Mouse (Mus musculus): ENCODE data around the gene Hsf3.
"Not testable (repeated sequence)": the region's sequence is repeated elsewhere in the genome, so short reads cannot be mapped to it uniquely, and the experiment has no call there.

Gene Hsf3

GRCm38 (mm10) chrX:96456201-96456963, at the start of gene Hsf3:
Gene Hsf3, minus strand, starts transcription at chrX:96456294.
- peak; percentile 2 for DNase-seq

GRCm38 (mm10) chrX:96501580-96501979, 45.5 kb upstream of the Hsf3 start:
- no peak for DNase-seq

- DNase-seq = no peak
Measured at GRCm38 (mm10) chrX:96455149-96455548, 945 bp downstream of the Hsf3 start, which contains the start of gene Heph. Gene Heph, plus strand, starts transcription at chrX:96455359.

GRCm38 (mm10) chrX:96419383-96419782, 36.7 kb downstream of the Hsf3 start:
- DNase-seq = no peak

GRCm38 (mm10) chrX:96417733-96418132, 38.4 kb downstream of the Hsf3 start:
- no peak for DNase-seq

- no peak for DNase-seq
Measured at GRCm38 (mm10) chrX:96416970-96417369, 39.1 kb downstream of the Hsf3 start.

- not testable (repeated sequence) for DNase-seq
Measured at GRCm38 (mm10) chrX:96415351-96415750, 40.7 kb downstream of the Hsf3 start.

GRCm38 (mm10) chrX:96339108-96339507, 117.0 kb downstream of the Hsf3 start:
- no peak for DNase-seq

- no peak for DNase-seq
Measured at GRCm38 (mm10) chrX:96329764-96330163, 126.3 kb downstream of the Hsf3 start.

GRCm38 (mm10) chrX:96293338-96293737, 162.8 kb downstream of the Hsf3 start, which contains the start of gene Vsig4:
Gene Vsig4, minus strand, starts transcription at chrX:96293438.
- DNase-seq = no peak

- no peak for DNase-seq
Measured at GRCm38 (mm10) chrX:96256509-96256908, 199.6 kb downstream of the Hsf3 start.

All from right cerebral cortex, postnatal 14 days (tissue).